Mouse (Mus musculus) lung, adult 2 months (tissue): Measurements from ENCODE around the gene Mpg. TPM values are rescaled to one million over a fixed set of nuclear protein-coding genes. Genes with fewer than 3 reads are reported as not detected.
"Not testable (repeated sequence)": the region's sequence is repeated elsewhere in the genome, so short reads cannot be mapped to it uniquely, and the experiment has no call there.

ENCODE experiments used
- DNase-seq: peaks from one replicate; pipeline ENCODE4 v3.0.0; 2022
- H3K4me1 ChIP-seq: fragments of 200-500 bp; 2 replicates; pipeline ENCODE4 v1.6.1; 2011; ENCODE audit warnings: low read length; ENCODE audit not compliant: control insufficient read depth, insufficient read depth
- H3K4me3 ChIP-seq: fragments of 200-500 bp; replicated peaks from 2 replicates; pipeline ENCODE3; 2011; ENCODE audit warnings: low read depth, mild to moderate bottlenecking, control low read depth, low read length; ENCODE audit errors: extremely low read depth
- CTCF ChIP-seq: fragments of 200-500 bp; IDR thresholded peaks from 2 replicates; pipeline ENCODE4 v1.5.1; 2011; ENCODE audit warnings: mild to moderate bottlenecking, low read length, control low read depth; ENCODE audit not compliant: insufficient read depth
- POLR2A ChIP-seq: fragments of 200-500 bp; IDR thresholded peaks from 2 replicates; pipeline ENCODE4 v1.6.1; 2011; ENCODE audit warnings: low read depth, mild to moderate bottlenecking, control low read depth, low read length, borderline replicate concordance; ENCODE audit errors: extremely low read depth
- WGBS: fragments of 180-500 bp; shearing (Covaris S2); methylation state at CpG from one replicate; pipeline ENCODE4 v1.1.7; 2018; 5-methylcytosine and 5-hydroxymethylcytosine counted together
- polyA plus RNA-seq: library from polyadenylated mRNA; depleted of rRNA; stranded (reverse); fragments of >200 nt; gene quantifications from 2 replicates; pipeline ENCODE4 v1.2.3, GENCODE M21; 2012

The Mpg gene
- polyA plus RNA-seq, 1 experiment = 12.4 TPM

GRCm38 (mm10) chr11:32190603-32191110 lies 35.6 kb upstream of the Mpg start:
- 71% methylated on average over 13 of the region's 13 CpGs for WGBS
- Histone ChIP-seq H3K4me3 (no peak overlapping the region), H3K4me1 (no peaks in the 10 kb centered on the region)
- no peak for DNase-seq
- TF ChIP-seq POLR2A = no peak
- no peak for TF ChIP-seq CTCF

GRCm38 (mm10) chr11:32193156-32193555 lies 33.1 kb upstream of the Mpg start:
- DNase-seq = no peak
- H3K4me3 ChIP-seq = no peak overlapping the region
- H3K4me1 ChIP-seq = no peaks in the 10 kb centered on the region
- 87% methylated on average over 10 of the region's 10 CpGs for WGBS
- TF ChIP-seq CTCF (no peak), POLR2A (no peak)

- H3K4me3 ChIP-seq = no peak overlapping the region
- no peak for DNase-seq
- TF ChIP-seq CTCF (no peak), POLR2A (no peak)
- WGBS = 72% methylated on average over 10 of the region's 10 CpGs
- no peaks in the 10 kb centered on the region for H3K4me1 ChIP-seq
These were observed 32.2 kb upstream of the Mpg start for GRCm38 (mm10) chr11:32194086-32194485.

GRCm38 (mm10) chr11:32194626-32195025 lies 31.7 kb upstream of the Mpg start:
- 84% methylated on average over 5 of the region's 5 CpGs for WGBS
- H3K4me1 ChIP-seq = no peaks in the 10 kb centered on the region

GRCm38 (mm10) chr11:32195867-32196540 lies 30.3 kb upstream of the Mpg start:
- 35% methylated on average over 11 of the region's 11 CpGs for WGBS
- no peaks in the 10 kb centered on the region for H3K4me1 ChIP-seq
- DNase-seq = no peak
- TF ChIP-seq POLR2A (no peak), CTCF (no peak)
- H3K4me3 ChIP-seq = no peak overlapping the region

More at GRCm38 (mm10) chr11:32194626-32195025, 31.7 kb upstream of the Mpg start:
- DNase-seq = no peak
- no peak overlapping the region for H3K4me3 ChIP-seq
- TF ChIP-seq CTCF (no peak), POLR2A (no peak)

- no peak for DNase-seq
- Histone ChIP-seq H3K4me1 (no peaks in the 10 kb centered on the region), H3K4me3 (no peak overlapping the region)
- TF ChIP-seq POLR2A = no peak
- no peak for TF ChIP-seq CTCF
- 58% methylated on average over 6 of the region's 6 CpGs for WGBS
These were observed 29.6 kb upstream of the Mpg start for GRCm38 (mm10) chr11:32196727-32197126.

GRCm38 (mm10) chr11:32197766-32198165 lies 28.5 kb upstream of the Mpg start:
- no peak for TF ChIP-seq POLR2A
- TF ChIP-seq CTCF = no peak
- H3K4me1 ChIP-seq = no peaks in the 10 kb centered on the region
- 44% methylated on average over 3 of the region's 3 CpGs for WGBS
- DNase-seq = no peak
- H3K4me3 ChIP-seq = no peak overlapping the region

- TF ChIP-seq POLR2A = no peak
- TF ChIP-seq CTCF = no peak
- no peak overlapping the region for H3K4me3 ChIP-seq
- DNase-seq = no peak
- no peaks in the 10 kb centered on the region for H3K4me1 ChIP-seq
- WGBS = 66% methylated on average over 14 of the region's 14 CpGs
These were observed 27.9 kb upstream of the Mpg start for GRCm38 (mm10) chr11:32198256-32198955.

- 48% methylated on average over 6 of the region's 6 CpGs for WGBS
- Histone ChIP-seq H3K4me3 (no peak overlapping the region), H3K4me1 (no peaks in the 10 kb centered on the region)
- DNase-seq = no peak
- no peak for TF ChIP-seq POLR2A
- no peak for TF ChIP-seq CTCF
These were observed 27.1 kb upstream of the Mpg start for GRCm38 (mm10) chr11:32199230-32199629.

- no peak for TF ChIP-seq CTCF
- TF ChIP-seq POLR2A = no peak
- Histone ChIP-seq H3K4me3 (no peak within 1 kb of the TSS), H3K4me1 (no peaks in the 10 kb centered on the region)
- no peak for DNase-seq
- WGBS = 51% methylated on average over 10 of the region's 10 CpGs
These were observed 26.2 kb upstream of the Mpg start, which contains the start of gene Il9r for GRCm38 (mm10) chr11:32200075-32200601. Il9r (minus strand) TSS chr11:32200279.

- H3K4me3 ChIP-seq, DNase-seq, H3K4me1 ChIP-seq: not testable (repeated sequence)
- WGBS = 61% methylated on average over 1 of the region's 1 CpGs
These were observed 25.3 kb upstream of the Mpg start for GRCm38 (mm10) chr11:32200992-32201391.
